Mouse (Mus musculus) CH12.LX (cell line): ENCODE results near the gene Hoxa13. TPM values are rescaled to one million over a fixed set of nuclear protein-coding genes. Genes with fewer than 3 reads are reported as not detected.

Experiments
- DNase-seq: peaks from one replicate; pipeline ENCODE4 v3.0.0-alpha.2; 2013; ENCODE audit errors: extremely low read depth
- H3K27ac ChIP-seq: 2 replicates; pipeline ENCODE4 v1.5.1; 2012; ENCODE audit warnings: low read depth, mild to moderate bottlenecking, control low read depth, moderate library complexity; ENCODE audit not compliant: insufficient read depth
- H3K27me3 ChIP-seq: replicated peaks from 2 replicates; pipeline ENCODE3; 2012; ENCODE audit warnings: inconsistent platforms
- H3K36me3 ChIP-seq, 2 experiments: replicated peaks in 1 of 2; 2 replicates each; pipeline versions ENCODE3 to v1.6.1; 2012; ENCODE audit warnings: inconsistent platforms in 1 of 2, low read length in 1 of 2, mild to moderate bottlenecking in 1 of 2, mixed read lengths in 1 of 2, moderate library complexity in 1 of 2; ENCODE audit not compliant: control insufficient read depth in 1 of 2, insufficient read depth in 1 of 2
- H3K4me1 ChIP-seq, 2 experiments: 2 replicates each; pipeline ENCODE4 v1.6.1; 2012; ENCODE audit warnings: inconsistent platforms in 1 of 2, moderate library complexity in 1 of 2; ENCODE audit not compliant: insufficient read depth in 2 of 2, control insufficient read depth in 1 of 2
- H3K4me2 ChIP-seq: 2 replicates; pipeline ENCODE4 v1.6.1; 2012; ENCODE audit warnings: low read depth, mild to moderate bottlenecking, control low read depth; ENCODE audit not compliant: poor library complexity, insufficient read depth, severe bottlenecking
- H3K4me3 ChIP-seq, 3 experiments: fragments of 150-350 bp in 1 of 3; sonication (generic) in 1 of 3; replicated peaks in 1 of 3; 2 replicates each; pipeline versions ENCODE3 to v1.5.1; 2011 to 2012; ENCODE audit warnings: low read depth in 2 of 3, low read length in 2 of 3, mild to moderate bottlenecking in 2 of 3, moderate library complexity in 2 of 3, control low read depth in 1 of 3, improper control_type of control experiment in 1 of 3, inconsistent platforms in 1 of 3, mixed read lengths in 1 of 3; ENCODE audit not compliant: poor library complexity in 1 of 3
- H3K79me2 ChIP-seq: replicated peaks from 2 replicates; pipeline ENCODE4 v1.6.1; 2012; ENCODE audit warnings: mild to moderate bottlenecking, moderate library complexity; ENCODE audit not compliant: control insufficient read depth, poor library complexity, insufficient read depth, severe bottlenecking; ENCODE audit errors: extremely low read depth
- H3K9ac ChIP-seq: 2 replicates; pipeline ENCODE4 v1.6.1; 2012; ENCODE audit warnings: low read depth, mild to moderate bottlenecking, control low read depth, moderate library complexity; ENCODE audit not compliant: insufficient read depth
- H3K9me3 ChIP-seq: replicated peaks from 2 replicates; pipeline ENCODE3; 2012; ENCODE audit warnings: low read length, inconsistent platforms, mixed read lengths
- BHLHE40 ChIP-seq: IDR thresholded peaks from 2 replicates; pipeline ENCODE4 v1.6.1; 2011; ENCODE audit warnings: mild to moderate bottlenecking, low read depth, low read length, improper control_type of control experiment
- CHD2 ChIP-seq: IDR thresholded peaks from 2 replicates; pipeline ENCODE4 v1.6.1; 2011; ENCODE audit warnings: low read length, improper control_type of control experiment
- CTCF ChIP-seq, 2 experiments: IDR thresholded peaks in 1 of 2; conservative IDR thresholded peaks in 1 of 2; 2 replicates each; pipeline ENCODE4 v1.5.1; 2011 to 2012; ENCODE audit warnings: low read depth in 2 of 2, low read length in 2 of 2, improper control_type of control experiment in 1 of 2, inconsistent platforms in 1 of 2, mild to moderate bottlenecking in 1 of 2, moderate library complexity in 1 of 2
- E2F4 ChIP-seq: IDR thresholded peaks from 2 replicates; pipeline ENCODE4 v1.6.1; 2011; ENCODE audit warnings: low read depth, low read length, improper control_type of control experiment; ENCODE audit not compliant: insufficient replicate concordance
- ELF1 ChIP-seq: IDR thresholded peaks from 2 replicates; pipeline ENCODE4 v1.6.1; 2014; ENCODE audit warnings: low read depth, mild to moderate bottlenecking, inconsistent platforms, low read length, improper control_type of control experiment
- EP300 ChIP-seq: IDR thresholded peaks from 2 replicates; pipeline ENCODE4 v1.6.1; 2011; ENCODE audit warnings: low read length, improper control_type of control experiment
- ETS1 ChIP-seq: conservative IDR thresholded peaks from 2 replicates; pipeline ENCODE4 v1.6.1; 2012; ENCODE audit warnings: low read depth, mild to moderate bottlenecking, inconsistent platforms, low read length, improper control_type of control experiment, moderate library complexity
- IRF4 ChIP-seq: IDR thresholded peaks from 2 replicates; pipeline ENCODE4 v1.6.1; 2014; ENCODE audit warnings: low read depth, mild to moderate bottlenecking, inconsistent platforms, low read length, improper control_type of control experiment
- JUND ChIP-seq: conservative IDR thresholded peaks from 2 replicates; pipeline ENCODE4 v1.6.1; 2011; ENCODE audit warnings: low read depth, low read length, improper control_type of control experiment
- KAT2A ChIP-seq: IDR thresholded peaks from 2 replicates; pipeline ENCODE4 v1.6.1; 2012; ENCODE audit warnings: low read length, improper control_type of control experiment, inconsistent platforms; ENCODE audit not compliant: insufficient replicate concordance
- MAFK ChIP-seq: IDR thresholded peaks from 2 replicates; pipeline ENCODE4 v1.6.1; 2011; ENCODE audit warnings: low read length, improper control_type of control experiment; ENCODE audit not compliant: insufficient replicate concordance
- MAX ChIP-seq: IDR thresholded peaks from 2 replicates; pipeline ENCODE4 v1.6.1; 2011; ENCODE audit warnings: low read length, improper control_type of control experiment
- MAZ ChIP-seq: IDR thresholded peaks from 2 replicates; pipeline ENCODE4 v1.6.1; 2012; ENCODE audit warnings: low read depth, mild to moderate bottlenecking, inconsistent platforms, low read length, improper control_type of control experiment, moderate library complexity
- MEF2A ChIP-seq: IDR thresholded peaks from 2 replicates; pipeline ENCODE4 v1.6.1; 2014; ENCODE audit warnings: low read depth, mild to moderate bottlenecking, inconsistent platforms, low read length, improper control_type of control experiment, borderline replicate concordance
- MXI1 ChIP-seq: IDR thresholded peaks from 2 replicates; pipeline ENCODE4 v1.6.1; 2011; ENCODE audit warnings: mild to moderate bottlenecking, low read depth, low read length, improper control_type of control experiment
- MYC ChIP-seq: IDR thresholded peaks from 2 replicates; pipeline ENCODE4 v1.6.1; 2011; ENCODE audit warnings: low read depth, mild to moderate bottlenecking, improper control_type of control experiment, low read length
- NELFE ChIP-seq: IDR thresholded peaks from 2 replicates; pipeline ENCODE4 v1.6.1; 2011; ENCODE audit warnings: low read depth, low read length, improper control_type of control experiment
- NRF1 ChIP-seq: IDR thresholded peaks from 2 replicates; pipeline ENCODE4 v1.6.1; 2014; ENCODE audit warnings: low read depth, mild to moderate bottlenecking, inconsistent platforms, low read length, improper control_type of control experiment, moderate library complexity
- PAX5 ChIP-seq: IDR thresholded peaks from 2 replicates; pipeline ENCODE4 v1.6.1; 2012; ENCODE audit warnings: low read length, inconsistent platforms, mixed read lengths
- POLR2A ChIP-seq: IDR thresholded peaks from 2 replicates; pipeline ENCODE4 v1.6.1; 2011; ENCODE audit warnings: low read depth, mild to moderate bottlenecking, improper control_type of control experiment, low read length
- RAD21 ChIP-seq: IDR thresholded peaks from 2 replicates; pipeline ENCODE4 v1.6.1; 2011; ENCODE audit warnings: low read depth, mild to moderate bottlenecking, low read length, improper control_type of control experiment, moderate library complexity
- RCOR1 ChIP-seq: conservative IDR thresholded peaks from 2 replicates; pipeline ENCODE4 v1.6.1; 2012; ENCODE audit warnings: low read depth, mild to moderate bottlenecking, inconsistent platforms, low read length, improper control_type of control experiment
- SIN3A ChIP-seq: IDR thresholded peaks from 2 replicates; pipeline ENCODE4 v1.6.1; 2012; ENCODE audit warnings: low read length, improper control_type of control experiment, inconsistent platforms
- SMC3 ChIP-seq: IDR thresholded peaks from 2 replicates; pipeline ENCODE4 v1.6.1; 2011; ENCODE audit warnings: low read depth, low read length, improper control_type of control experiment
- TBP ChIP-seq: conservative IDR thresholded peaks from 2 replicates; pipeline ENCODE4 v1.6.1; 2011; ENCODE audit warnings: low read depth, low read length, improper control_type of control experiment
- TCF12 ChIP-seq: IDR thresholded peaks from 2 replicates; pipeline ENCODE4 v1.6.1; 2014; ENCODE audit warnings: low read depth, mild to moderate bottlenecking, inconsistent platforms, low read length, improper control_type of control experiment
- UBTF ChIP-seq: IDR thresholded peaks from 2 replicates; pipeline ENCODE4 v1.6.1; 2012; ENCODE audit warnings: low read depth, mild to moderate bottlenecking, inconsistent platforms, low read length, improper control_type of control experiment, moderate library complexity
- ZC3H11A ChIP-seq: IDR thresholded peaks from 2 replicates; pipeline ENCODE4 v1.6.1; 2012; ENCODE audit warnings: low read depth, mild to moderate bottlenecking, inconsistent platforms, low read length, improper control_type of control experiment
- ZKSCAN1 ChIP-seq: IDR thresholded peaks from 2 replicates; pipeline ENCODE4 v1.6.1; 2012; ENCODE audit warnings: low read depth, inconsistent platforms, low read length, improper control_type of control experiment, borderline replicate concordance
- ZMIZ1 ChIP-seq: IDR thresholded peaks from 2 replicates; pipeline ENCODE4 v1.6.1; 2012; ENCODE audit warnings: low read depth, mild to moderate bottlenecking, inconsistent platforms, low read length, improper control_type of control experiment
- ZNF384 ChIP-seq: IDR thresholded peaks from 2 replicates; pipeline ENCODE4 v1.6.1; 2012; ENCODE audit warnings: low read depth, low read length, improper control_type of control experiment, inconsistent platforms
- dilution Hi-C: fragments of 300-500 bp; cut with MboI; formaldehyde crosslinking; loops from 2 replicates; pipeline ENCODE4 v1.14.3; 2020; ENCODE audit warnings: low sequenced_read_pairs; ENCODE audit not compliant: extremely low pct_unique_long_range_greater_than_20kb, extremely low pct_ligation_motif_present
- in situ Hi-C: fragments of 300-500 bp; cut with MboI; formaldehyde crosslinking; loops from 3 replicates; pipeline ENCODE4 v1.14.3; 2019; ENCODE audit warnings: low sequenced_read_pairs, low pct_ligation_motif_present, low pct_unique_long_range_greater_than_20kb, mixed read lengths
- polyA plus RNA-seq: library from polyadenylated mRNA; unstranded; fragments of >175 nt; gene quantifications from 2 replicates; pipeline ENCODE4 v1.2.1, GENCODE M21; 2012; ENCODE audit warnings: low read depth; ENCODE audit not compliant: insufficient read length
- total RNA-seq, 2 experiments: library from RNA; depleted of rRNA; stranded (reverse); fragments of 300-350 nt in 1 of 2; fragments of >200 nt in 1 of 2; gene quantifications; 2 replicates each; pipeline ENCODE4 v1.2.3; 2012 to 2014

The Hoxa13 gene
- total and polyA plus RNA-seq, 3 experiments, result 0.17 TPM; not detected in 2

GRCm38 (mm10) chr6:52309766-52310165 lies 49.1 kb upstream of the Hoxa13 start:
- Histone ChIP-seq H3K4me2 (no peak overlapping the region), H3K4me3 (no peak overlapping the region), H3K27ac (no peak overlapping the region), H3K9me3 (no peaks in the 10 kb centered on the region), H3K4me1 (peaks cover 0 to 15% of the 10 kb centered on the region in 2 experiments; a peak in 2 of 4 replicates), H3K36me3 (no peaks in the 10 kb centered on the region), H3K9ac (no peak overlapping the region), H3K27me3 (no peaks in the 10 kb centered on the region), H3K79me2 (no peaks in the 10 kb centered on the region)
- DNase-seq, result no peak
- TF ChIP-seq RAD21 (no peak), IRF4 (no peak), ELF1 (no peak), PAX5 (no peak), MXI1 (no peak), ZMIZ1 (no peak), SMC3 (no peak), SIN3A (no peak), ZC3H11A (no peak)
- dilution Hi-C loops (no loop called here), in situ Hi-C loops (loop anchor here (10.0 kb wide), 1 partner anchor 525 kb away; no protein-coding TSS in a partner anchor)

GRCm38 (mm10) chr6:52305877-52306389 lies 45.3 kb upstream of the Hoxa13 start:
- Histone ChIP-seq H3K9me3 (peaks cover 3% of the 10 kb centered on the region), H3K79me2 (no peaks in the 10 kb centered on the region), H3K27ac (no peak overlapping the region), H3K9ac (no peak overlapping the region; the same call in 1 of the 2 replicates), H3K4me1 (peaks cover 0 to 15% of the 10 kb centered on the region in 2 experiments; a peak in 2 of 4 replicates), H3K4me3 (peak overlapping the region; percentile 26 to 52 (median 47)), H3K4me2 (peak overlapping the region; percentile 44), H3K27me3 (no peaks in the 10 kb centered on the region), H3K36me3 (no peaks in the 10 kb centered on the region)
- dilution Hi-C loops, result no loop called here
- in situ Hi-C loops, result loop anchor here (10.0 kb wide), 1 partner anchor 529 kb away; no protein-coding TSS in a partner anchor
- peak; percentile 84 for DNase-seq
- TF ChIP-seq ZNF384, result 0 out of 2 replicates have a peak, but pooled peaks have one; percentile 17
- peak; percentile 39; the same call in 1 of the 2 replicates for TF ChIP-seq EP300
- peak; percentile 31; the same call in 1 of the 2 replicates for TF ChIP-seq MYC
- TF ChIP-seq MAZ, result 0 out of 2 replicates have a peak, but pooled peaks have one; percentile 67
- TF ChIP-seq MAX, result peak; percentile 65; the same call in 1 of the 2 replicates
- TF ChIP-seq CTCF (conservative IDR thresholded peaks at IDR 0.05 in 1 of 2, IDR thresholded peaks at IDR 0.05 in 1 of 2; ENCODE audit: low read depth in 2 of 2, low read length in 2 of 2), result peak in 1 of 2 experiments; percentile 85; a peak in 2 of 4 replicates
- TF ChIP-seq NELFE, result peak; percentile 41; the same call in 1 of the 2 replicates
- peak; percentile 60 for TF ChIP-seq ZC3H11A
- TF ChIP-seq MXI1, result peak; percentile 70
- peak; percentile 68; the same call in 1 of the 2 replicates for TF ChIP-seq SIN3A
- TF ChIP-seq TBP, result no peak
- peak; percentile 54 for TF ChIP-seq ETS1
- TF ChIP-seq JUND, result no peak
- peak; percentile 41; the same call in 1 of the 2 replicates for TF ChIP-seq IRF4
- peak; percentile 44; the same call in 1 of the 2 replicates for TF ChIP-seq RCOR1
- no peak for TF ChIP-seq ZKSCAN1
- peak; percentile 80 for TF ChIP-seq SMC3
- peak; percentile 72 for TF ChIP-seq TCF12
- TF ChIP-seq UBTF, result no peak
- TF ChIP-seq KAT2A, result 0 out of 2 replicates have a peak, but pooled peaks have one; percentile 34
- peak; percentile 53; the same call in 1 of the 2 replicates for TF ChIP-seq MEF2A
- no peak for TF ChIP-seq MAFK
- TF ChIP-seq NRF1, result no peak
- TF ChIP-seq RAD21, result peak; percentile 89
- TF ChIP-seq E2F4, result no peak
- TF ChIP-seq BHLHE40, result peak; percentile 94
- TF ChIP-seq CHD2, result peak; percentile 27; the same call in 1 of the 2 replicates
- TF ChIP-seq POLR2A, result no peak
